Mouse (Mus musculus): ENCODE measurements around the gene Cacna2d2. TPM values are rescaled to one million over a fixed set of nuclear protein-coding genes. Genes with fewer than 3 reads are reported as not detected.

The Cacna2d2 gene
- total RNA-seq, 4 experiments from 2014 or later, result 0.15 to 0.65 (median 0.41) TPM

DNA sequence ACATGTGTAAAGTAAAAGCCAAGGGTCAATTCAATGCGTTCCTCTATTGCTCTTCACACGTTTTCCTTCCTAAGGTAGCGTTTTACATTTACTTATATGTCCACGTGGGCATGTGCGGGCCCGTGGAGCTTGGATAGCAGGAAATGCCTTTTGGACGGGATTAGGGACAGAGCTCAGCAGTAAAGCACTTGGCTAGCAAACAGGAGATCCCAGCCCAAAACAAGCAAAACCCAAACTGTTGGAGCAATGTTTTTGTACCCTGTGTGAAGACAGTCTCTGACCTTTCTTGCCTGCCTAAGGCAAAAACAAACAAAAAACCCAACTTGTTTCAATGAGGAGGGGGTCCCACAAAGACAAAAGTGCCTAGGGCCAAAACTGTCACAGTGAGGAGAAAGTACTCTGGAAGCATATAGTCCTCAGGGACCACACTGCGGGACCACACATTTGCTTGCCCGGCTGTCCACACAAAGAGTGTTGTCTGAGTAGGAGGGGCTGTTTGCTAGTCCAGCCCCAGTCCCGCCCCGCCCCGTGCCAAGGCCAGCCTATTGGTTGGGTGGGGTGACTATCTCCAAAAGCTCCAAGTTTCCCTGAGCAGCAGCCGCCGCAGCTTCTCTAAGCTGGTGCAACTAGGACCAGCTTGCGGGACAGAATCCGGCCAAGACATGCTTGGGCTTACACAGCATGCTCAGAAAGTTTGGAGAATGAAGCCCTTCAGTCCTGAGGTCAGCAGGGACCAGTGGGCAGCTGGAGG, 177.1 kb downstream of the Cacna2d2 start, which contains the start of gene Hyal1:
Gene Hyal1 (plus strand): TSS at position 571 of the 751 bp plus-strand sequence.
- peak; percentile 76 to 78 for DNase-seq (ENCODE audit: low spot score in 2 of 2)

DNA sequence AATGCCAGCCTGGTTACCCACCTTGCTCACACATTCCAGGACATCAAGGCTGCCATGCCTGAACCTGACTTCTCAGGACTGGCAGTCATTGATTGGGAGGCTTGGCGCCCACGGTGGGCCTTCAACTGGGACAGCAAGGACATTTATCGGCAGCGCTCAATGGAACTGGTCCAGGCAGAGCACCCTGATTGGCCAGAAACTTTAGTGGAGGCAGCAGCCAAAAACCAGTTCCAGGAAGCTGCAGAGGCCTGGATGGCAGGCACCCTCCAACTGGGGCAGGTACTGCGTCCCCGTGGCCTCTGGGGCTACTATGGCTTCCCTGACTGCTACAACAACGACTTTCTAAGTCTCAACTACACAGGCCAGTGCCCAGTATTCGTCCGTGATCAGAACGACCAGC, 178.5 kb downstream of the Cacna2d2 start:
- DNase-seq (ENCODE audit: low spot score in 2 of 2), result no peak

DNA sequence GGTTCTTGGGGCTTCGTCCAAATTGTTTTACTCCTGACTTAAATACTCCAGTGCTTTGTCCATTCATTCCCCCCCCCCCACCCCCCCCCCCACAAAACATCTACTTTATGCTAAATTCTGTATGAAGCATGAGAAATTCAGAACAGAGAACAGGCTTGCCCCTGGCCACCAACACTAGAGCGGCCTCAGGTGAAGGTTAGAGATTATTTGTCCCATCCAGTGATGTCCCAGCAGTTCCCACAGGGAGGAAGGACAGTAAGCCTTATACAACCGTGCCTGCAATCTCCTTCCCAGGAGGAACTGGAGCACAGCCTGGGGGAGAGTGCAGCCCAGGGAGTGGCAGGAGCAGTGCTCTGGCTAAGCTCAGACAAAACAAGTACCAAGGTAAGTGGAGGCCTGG, 179.2 kb downstream of the Cacna2d2 start, which contains the start of gene Naa80:
Gene Naa80 (plus strand): TSS at position 301 of the 400 bp plus-strand sequence.
- DNase-seq (ENCODE audit: low spot score in 2 of 2), result no peak

Other genes starting within 250 kb of the Cacna2d2 start
- under 1 TPM in 3 of 4 experiments, not detected in 1; 0.13 to 0.32 (median 0.19) TPM for gene Dock3, start 167.7 kb upstream of the Cacna2d2 start, total RNA-seq (2022)
- 10 to 100 TPM; 33.6 to 41.0 (median 36.0) TPM for gene Mapkapk3, start 109.7 kb upstream of the Cacna2d2 start, total RNA-seq (2022)
- gene Cish, start 103.6 kb upstream of the Cacna2d2 start, total RNA-seq (2022), result 10 to 100 TPM in 3 of 4 experiments, 1 to 10 TPM in 1; 5.1 to 61.2 (median 22.7) TPM
- gene Hemk1, start 61.3 kb upstream of the Cacna2d2 start, total RNA-seq (2022), result 10 to 100 TPM in 3 of 4 experiments, 1 to 10 TPM in 1; 9.6 to 16.3 (median 11.7) TPM
- gene 6430571L13Rik, start 59.0 kb upstream of the Cacna2d2 start, total RNA-seq (2022), result 10 to 100 TPM; 29.0 to 53.2 (median 38.4) TPM
- 10 to 100 TPM; 15.4 to 19.0 (median 16.6) TPM for gene Tmem115, start 134.3 kb downstream of the Cacna2d2 start, total RNA-seq (2022)
- gene Cyb561d2, start 142.6 kb downstream of the Cacna2d2 start, total RNA-seq (2022), result 1 to 10 TPM; 3.5 to 4.9 (median 4.2) TPM
- gene Nprl2, start 142.6 kb downstream of the Cacna2d2 start, total RNA-seq (2022), result 10 to 100 TPM; 10.4 to 13.4 (median 11.0) TPM
- under 1 TPM in 1 of 4 experiments, not detected in 3; 0.22 TPM for gene Zmynd10, start 147.7 kb downstream of the Cacna2d2 start, total RNA-seq (2022)
- gene Rassf1, start 151.9 kb downstream of the Cacna2d2 start, total RNA-seq (2022), result 10 to 100 TPM in 3 of 4 experiments, 1 to 10 TPM in 1; 9.3 to 14.4 (median 11.9) TPM
- gene Tusc2, start 163.6 kb downstream of the Cacna2d2 start, total RNA-seq (2022), result 10 to 100 TPM; 44.6 to 54.5 (median 46.9) TPM
- gene Hyal2, start 168.3 kb downstream of the Cacna2d2 start, total RNA-seq (2022), result 10 to 100 TPM; 12.7 to 18.6 (median 16.7) TPM
- 1 to 10 TPM; 1.4 to 2.7 (median 1.9) TPM for gene Hyal1, start 177.3 kb downstream of the Cacna2d2 start, total RNA-seq (2022)
- gene Naa80, start 179.3 kb downstream of the Cacna2d2 start, total RNA-seq (2022), result 10 to 100 TPM; 12.1 to 16.8 (median 15.5) TPM
- under 1 TPM in 2 of 4 experiments, not detected in 2; 0.24 to 0.56 TPM for gene Hyal3, start 181.2 kb downstream of the Cacna2d2 start, total RNA-seq (2022)
- 10 to 100 TPM; 51.3 to 56.2 (median 54.0) TPM for gene Ifrd2, start 188.0 kb downstream of the Cacna2d2 start, total RNA-seq (2022)
- gene Sema3b, start 209.6 kb downstream of the Cacna2d2 start, total RNA-seq (2022), result 10 to 100 TPM in 2 of 4 experiments, 1 to 10 TPM in 2; 8.7 to 12.4 (median 10.1) TPM
- gene Gnai2, start 235.8 kb downstream of the Cacna2d2 start, total RNA-seq (2022), result 10 to 100 TPM; 62.4 to 78.5 (median 71.2) TPM